In the genomic region with DNA sequence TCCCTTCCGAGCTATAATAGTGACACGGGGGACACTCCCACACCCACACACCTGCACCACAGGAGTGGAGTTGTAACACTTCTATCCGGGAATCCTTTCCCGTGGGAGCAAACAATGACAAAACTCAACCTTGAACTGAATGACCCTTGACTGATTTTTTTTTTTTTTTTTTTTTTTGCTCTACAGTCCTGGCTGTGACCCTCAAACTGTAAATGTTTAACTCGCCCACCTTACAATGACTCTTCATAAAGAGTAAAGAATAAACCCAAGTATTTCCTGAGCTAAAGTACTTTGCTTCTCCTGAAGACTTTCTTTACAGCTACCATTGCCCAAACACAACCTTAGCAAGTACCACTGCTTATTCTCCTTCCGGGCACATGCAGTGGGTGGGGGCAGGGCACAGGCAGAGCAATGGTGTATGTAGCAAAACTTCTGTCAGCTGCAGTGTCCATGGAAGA, we compare ENCODE assay signal across 15 mouse cellular contexts. TPM values are rescaled to one million over a fixed set of nuclear protein-coding genes. Genes with fewer than 3 reads are reported as not detected.
DNase-seq lines count a peak whose midpoint lies in the region; ATAC-seq and TF ChIP-seq lines count a peak whose summit lies in the region.
"Had no signal": no experiment of that assay in that cellular context is flagged by ENCODE, and none has a peak within 500 bp of the region (broad histone marks: within the 10 kb centered on the region; RNA-seq: fewer than 3 reads in every experiment).

No protein-coding gene starts in this region.

- DNase-seq in liver, adult 2 months (ENCODE audit: extremely low read depth, low read depth, low spot score) = peak; percentile 74
- DNase-seq in liver = no peak
- peak; percentile 16 for DNase-seq in kidney, postnatal 0 days (ENCODE audit: low spot score)
- DNase-seq in lung, adult 2 months = peak; percentile 10
- no peak for DNase-seq in layer of hippocampus, postnatal 10 days (ENCODE audit: low spot score in 2 of 2)
- DNase-seq in spleen, adult 18-20 months = no peak
- DNase-seq: adrenal gland, adult 2 months; cerebellum, adult 18-20 months; gastrocnemius, adult 2 months had no signal

- ATAC-seq in kidney, postnatal 0 days (replicated peaks; ENCODE audit: low FRiP score, low read depth) = peak; percentile 70
- ATAC-seq in hindbrain, embryonic 12.5 days (ENCODE audit: low FRiP score) = no peak
- ATAC-seq: forebrain, embryonic 16.5 days; midbrain, embryonic 13.5 days; Patski had no signal

- no peaks in the 10 kb centered on the region for H3K36me3 ChIP-seq in liver, adult 2 months (ENCODE audit: control insufficient read depth, insufficient read depth, low read length)
- no peaks in the 10 kb centered on the region for H3K36me3 ChIP-seq in kidney, postnatal 0 days (ENCODE audit: insufficient read depth, low read length)
- no peaks in the 10 kb centered on the region for H3K36me3 ChIP-seq in hindbrain, embryonic 12.5 days
- H3K36me3 ChIP-seq: midbrain, embryonic 13.5 days had no signal

- peak overlapping the region; percentile 9; the same call in 1 of the 2 replicates for H3K27ac ChIP-seq in liver, adult 2 months (replicated peaks; ENCODE audit: insufficient read depth, low read depth, low read length)
- H3K27ac ChIP-seq in kidney, postnatal 0 days = peak overlapping the region; percentile 72
- peak overlapping the region; percentile 19; the same call in 1 of the 2 replicates for H3K27ac ChIP-seq in olfactory bulb, adult 2 months (ENCODE audit: insufficient read depth, low read depth, low read length)
- no peak overlapping the region for H3K27ac ChIP-seq in hindbrain, embryonic 12.5 days
- H3K27ac ChIP-seq: gastrocnemius, adult 2 months; hindbrain, embryonic 14.5 days; midbrain, embryonic 13.5 days had no signal

- 31% methylated on average over 6 of the region's 6 CpGs for WGBS in liver, adult 2 months
- 54% methylated on average over 6 of the region's 6 CpGs for WGBS in kidney, postnatal 0 days
- WGBS in lung, adult 2 months = 65% methylated on average over 6 of the region's 6 CpGs
- WGBS in olfactory bulb, adult 2 months = 62% methylated on average over 6 of the region's 6 CpGs
- WGBS in hindbrain, embryonic 12.5 days = 83% methylated on average over 6 of the region's 6 CpGs

- H3K9me3 ChIP-seq in kidney, postnatal 0 days (replicated peaks; ENCODE audit: low read length) = no peaks in the 10 kb centered on the region
- H3K9me3 ChIP-seq in hindbrain, embryonic 12.5 days (replicated peaks) = no peaks in the 10 kb centered on the region

- TF ChIP-seq CTCF in liver, adult 2 months (IDR thresholded peaks at IDR 0.05; ENCODE audit: low read depth, low read length) = no peak
- TF ChIP-seq CTCF in kidney, postnatal 0 days (IDR thresholded peaks at IDR 0.05; ENCODE audit: low read depth) = no peak
- TF ChIP-seq CTCF in lung, adult 2 months (IDR thresholded peaks at IDR 0.05; ENCODE audit: insufficient read depth, low read length) = no peak
- TF ChIP-seq CTCF in olfactory bulb, adult 2 months (IDR thresholded peaks at IDR 0.05; ENCODE audit: insufficient read depth, low read depth, low read length) = no peak

- H3K27me3 ChIP-seq in liver, adult 2 months (ENCODE audit: control insufficient read depth, insufficient read depth, low read length) = no peaks in the 10 kb centered on the region
- no peaks in the 10 kb centered on the region for H3K27me3 ChIP-seq in kidney, postnatal 0 days (ENCODE audit: insufficient read depth, low read length)
- H3K27me3 ChIP-seq in hindbrain, embryonic 12.5 days = no peaks in the 10 kb centered on the region
- H3K27me3 ChIP-seq: midbrain, embryonic 13.5 days; Patski had no signal

- no peak overlapping the region for H3K4me3 ChIP-seq in liver, adult 2 months (ENCODE audit: insufficient read depth, low read depth, low read length)
- H3K4me3 ChIP-seq in kidney, postnatal 0 days (replicated peaks; ENCODE audit: low read depth, low read length) = no peak overlapping the region
- H3K4me3 ChIP-seq in lung, adult 2 months (replicated peaks; ENCODE audit: extremely low read depth, low read depth, low read length) = no peak overlapping the region
- H3K4me3 ChIP-seq in olfactory bulb, adult 2 months (ENCODE audit: insufficient read depth, low read depth, low read length) = no peak overlapping the region
- H3K4me3 ChIP-seq in hindbrain, embryonic 12.5 days = no peak overlapping the region
- H3K4me3 ChIP-seq: gastrocnemius, adult 2 months; midbrain, embryonic 13.5 days had no signal

- no peak overlapping the region for H3K9ac ChIP-seq in liver, adult 2 months (ENCODE audit: low read depth, low read length)
- H3K9ac ChIP-seq in kidney, postnatal 0 days (ENCODE audit: low read depth, low read length) = no peak overlapping the region
- H3K9ac ChIP-seq in hindbrain, embryonic 12.5 days = no peak overlapping the region
- H3K9ac ChIP-seq: hindbrain, embryonic 14.5 days; midbrain, embryonic 13.5 days had no signal

- H3K4me1 ChIP-seq in liver, adult 2 months (ENCODE audit: control insufficient read depth, insufficient read depth, low read length) = peaks cover 8% of the 10 kb centered on the region
- no peaks in the 10 kb centered on the region for H3K4me1 ChIP-seq in kidney, postnatal 0 days (replicated peaks; ENCODE audit: insufficient read depth, low read length)
- peaks cover 2% of the 10 kb centered on the region; the same call in 1 of the 2 replicates for H3K4me1 ChIP-seq in lung, adult 2 months (ENCODE audit: control insufficient read depth, insufficient read depth, low read length)
- peaks cover 3% of the 10 kb centered on the region; the same call in 1 of the 2 replicates for H3K4me1 ChIP-seq in olfactory bulb, adult 2 months (ENCODE audit: control insufficient read depth, insufficient read depth, low read length)
- no peaks in the 10 kb centered on the region for H3K4me1 ChIP-seq in hindbrain, embryonic 12.5 days
- H3K4me1 ChIP-seq: midbrain, embryonic 13.5 days had no signal

- H3K79me2 ChIP-seq in liver, adult 2 months (ENCODE audit: control insufficient read depth, insufficient read depth, low read length) = peaks cover 3% of the 10 kb centered on the region; the same call in 1 of the 2 replicates

- no peak overlapping the region for H3K4me2 ChIP-seq in kidney, postnatal 0 days (ENCODE audit: low read length)
- H3K4me2 ChIP-seq in hindbrain, embryonic 12.5 days (replicated peaks) = no peak overlapping the region
- H3K4me2 ChIP-seq: hindbrain, embryonic 14.5 days; midbrain, embryonic 13.5 days had no signal

- TF ChIP-seq POLR2A in liver, adult 2 months (IDR thresholded peaks at IDR 0.05; ENCODE audit: extremely low read depth, insufficient read depth, low read length) = no peak
- TF ChIP-seq POLR2A in lung, adult 2 months (IDR thresholded peaks at IDR 0.05; ENCODE audit: borderline replicate concordance, extremely low read depth, low read depth, low read length) = no peak
- no peak for TF ChIP-seq POLR2A in olfactory bulb, adult 2 months (IDR thresholded peaks at IDR 0.05; ENCODE audit: insufficient read depth, low read depth, low read length)

RNA-seq across cellular contexts. Expression of a gene that starts 6.7 kb away (rescaled TPM):
- 21.2 and 23.9 TPM in 2 replicates for total RNA-seq in liver, adult 2 months (2014; rRNA removed)
- 6.9 and 13.8 TPM in 2 replicates for polyA plus RNA-seq in liver, adult 2 months (2012; rRNA removed)
- polyA plus RNA-seq in kidney, postnatal 0 days (2015; fragmentation: Nextera tagmentation; extraction: Ambion mirVana) = 84.7 and 90.2 TPM in 2 replicates
- 22.3 and 22.5 TPM in 2 replicates for polyA plus RNA-seq in lung, adult 2 months (2012; rRNA removed)
- not detected in 2 replicates for polyA plus RNA-seq in olfactory bulb, adult 2 months (2012; ENCODE audit: insufficient read depth, insufficient read length, low replicate concordance, missing spikeins)
- 16.8 and 17.4 TPM in 2 replicates for polyA plus RNA-seq in hindbrain, embryonic 12.5 days (2016; fragmentation: Nextera tagmentation; extraction: Ambion mirVana)
- 10 to 100 TPM; 32.0 to 34.9 TPM for total RNA-seq in layer of hippocampus, postnatal 10 days (2021)

Comparison
In these comparisons a context has a peak if more than half of its experiments do, and no peak if none do; other contexts are left out.
1. DNase-seq: peak in liver, adult 2 months (single experiment), kidney, postnatal 0 days (single experiment) and lung, adult 2 months (single experiment); none in liver (single experiment), layer of hippocampus, postnatal 10 days (0 of 2) and spleen, adult 18-20 months (0 of 2).